Comparison of ENCODE assay signal across 19 mouse cellular contexts in the genomic region with DNA sequence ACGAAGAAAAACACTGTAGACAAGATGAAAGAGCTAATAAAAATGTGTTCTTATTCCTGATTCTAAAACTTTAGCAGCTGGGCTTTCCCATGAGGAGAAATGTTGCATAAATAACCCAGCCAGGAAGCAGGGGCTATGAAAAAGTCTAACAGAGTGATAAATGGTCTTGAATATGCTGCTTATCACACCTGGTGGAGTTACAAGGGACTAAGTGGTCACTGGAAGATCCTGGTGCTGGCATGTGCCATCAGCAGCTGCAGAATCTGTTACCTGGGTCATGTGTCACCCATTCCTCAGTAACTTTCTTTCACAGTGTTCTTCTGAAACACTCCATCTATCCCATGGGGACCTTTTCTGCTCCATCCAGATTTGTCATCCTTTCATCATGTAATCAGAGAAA.
"Had no signal": no experiment of that assay in that cellular context is flagged by ENCODE, and none has a peak within 500 bp of the region (broad histone marks: within the 10 kb centered on the region; RNA-seq: fewer than 3 reads in every experiment).

No protein-coding gene starts in this region.

- H3K9me3 ChIP-seq: lung, embryonic 15.5 days; megakaryocyte, embryonic 14.5 days; midbrain, embryonic 10.5 days; midbrain, embryonic 12.5 days; neural tube, embryonic 12.5 days; stomach, embryonic 15.5 days had no signal

- DNase-seq: liver, postnatal 0 days; lung, adult 2 months; lung, postnatal 14 days; lung, postnatal 36 days; midbrain, embryonic 14.5 days; right cerebral cortex, postnatal 14 days; thymus, adult 2 months; thymus, postnatal 25 days; thymus, postnatal 4 days had no signal

- H3K9ac ChIP-seq: liver, postnatal 0 days; lung, embryonic 15.5 days; midbrain, embryonic 12.5 days; neural tube, embryonic 12.5 days; stomach, embryonic 15.5 days had no signal

- H3K27me3 ChIP-seq: lung, embryonic 15.5 days; megakaryocyte, embryonic 14.5 days; midbrain, embryonic 12.5 days; neural tube, embryonic 12.5 days; stomach, embryonic 15.5 days had no signal

- ATAC-seq: liver, postnatal 0 days; lung, postnatal 0 days; midbrain, embryonic 16.5 days had no signal

- H3K36me3 ChIP-seq: lung, embryonic 15.5 days; midbrain, embryonic 12.5 days; neural tube, embryonic 12.5 days; stomach, embryonic 15.5 days had no signal

- H3K4me2 ChIP-seq: lung, embryonic 15.5 days; midbrain, embryonic 12.5 days; neural tube, embryonic 12.5 days; stomach, embryonic 15.5 days had no signal

- H3K4me3 ChIP-seq: lung, embryonic 15.5 days; megakaryocyte, embryonic 14.5 days; midbrain, embryonic 10.5 days; midbrain, embryonic 12.5 days; neural tube, embryonic 12.5 days; stomach, embryonic 15.5 days had no signal

- H3K4me1 ChIP-seq: lung, embryonic 15.5 days; megakaryocyte, embryonic 14.5 days; midbrain, embryonic 10.5 days; midbrain, embryonic 12.5 days; neural tube, embryonic 12.5 days; stomach, embryonic 15.5 days had no signal

- H3K27ac ChIP-seq: lung, embryonic 15.5 days; macrophage; midbrain, embryonic 10.5 days; midbrain, embryonic 12.5 days; neural tube, embryonic 12.5 days; stomach, embryonic 15.5 days; stomach, postnatal 0 days had no signal
